Mouse (Mus musculus): Measurements from ENCODE around the gene Kif2c. TPM values are rescaled to one million over a fixed set of nuclear protein-coding genes. Genes with fewer than 3 reads are reported as not detected.

The Kif2c gene
- total and polyA plus RNA-seq, 3 experiments = 32.6 to 45.1 TPM; not detected in 1

- TF ChIP-seq MYB (IDR thresholded peaks at IDR 0.05; ENCODE audit: low read depth, low read length) (no peak), MAX (IDR thresholded peaks at IDR 0.05; ENCODE audit: low read length) (peak; percentile 70), SMC3 (IDR thresholded peaks at IDR 0.05; ENCODE audit: low read depth, low read length) (no peak), ZKSCAN1 (IDR thresholded peaks at IDR 0.05; ENCODE audit: low read depth, low read length) (no peak), USF1 (IDR thresholded peaks at IDR 0.05; ENCODE audit: low read depth, low read length) (0 out of 2 replicates have a peak, but pooled peaks have one; percentile 0), TBP (IDR thresholded peaks at IDR 0.05; ENCODE audit: low read depth, low read length) (peak; percentile 82), HCFC1 (IDR thresholded peaks at IDR 0.05; ENCODE audit: low read depth, low read length) (no peak), NRF1 (IDR thresholded peaks at IDR 0.05; ENCODE audit: insufficient read depth, low read depth, low read length, poor library complexity, severe bottlenecking) (0 out of 2 replicates have a peak, but pooled peaks have one; percentile 6), ETS1 (IDR thresholded peaks at IDR 0.05; ENCODE audit: low read depth, low read length) (peak; percentile 45; the same call in 1 of the 2 replicates), ZMIZ1 (IDR thresholded peaks at IDR 0.05; ENCODE audit: low read depth, low read length) (peak; percentile 65; the same call in 1 of the 2 replicates), ZC3H11A (IDR thresholded peaks at IDR 0.05; ENCODE audit: low read depth, low read length) (no peak), BHLHE40 (IDR thresholded peaks at IDR 0.05; ENCODE audit: borderline replicate concordance, low read depth, low read length) (no peak), CHD2 (IDR thresholded peaks at IDR 0.05; ENCODE audit: low read length) (no peak), MAFK (IDR thresholded peaks at IDR 0.05; ENCODE audit: borderline replicate concordance, low read depth, low read length) (peak; percentile 84; the same call in 1 of the 2 replicates), POLR2AphosphoS5 (IDR thresholded peaks at IDR 0.05; ENCODE audit: borderline replicate concordance, low read depth, low read length) (no peak), MXI1 (IDR thresholded peaks at IDR 0.05; ENCODE audit: low read depth, low read length) (peak; percentile 67; the same call in 1 of the 2 replicates), RAD21 (IDR thresholded peaks at IDR 0.05; ENCODE audit: low read depth, low read length) (no peak), KAT2A (conservative IDR thresholded peaks at IDR 0.05; ENCODE audit: low read depth, low read length) (no peak), ELF1 (IDR thresholded peaks at IDR 0.05; ENCODE audit: low read depth, low read length) (0 out of 2 replicates have a peak, but pooled peaks have one; percentile 20), MYC (IDR thresholded peaks at IDR 0.05; ENCODE audit: low read depth, low read length) (no peak), NELFE (IDR thresholded peaks at IDR 0.05; ENCODE audit: low read depth, low read length) (peak; percentile 86), EP300 (IDR thresholded peaks at IDR 0.05; ENCODE audit: low read depth in 1 of 2, low read length in 2 of 2) (peak; percentile 21 to 57; a peak in 2 of 4 replicates), POLR2A (IDR thresholded peaks at IDR 0.05; ENCODE audit: control insufficient read depth in 1 of 2, insufficient read depth in 1 of 2, low read depth in 1 of 2, low read length in 2 of 2, poor library complexity in 1 of 2) (peak in 1 of 2 experiments; percentile 89; a peak in 2 of 4 replicates), MEF2A (IDR thresholded peaks at IDR 0.05; ENCODE audit: extremely low read depth, insufficient replicate concordance, low read depth, low read length, poor library complexity, severe bottlenecking) (no peak), JUND (IDR thresholded peaks at IDR 0.05; ENCODE audit: low read depth, low read length) (peak; percentile 58; the same call in 1 of the 2 replicates), POLR2AphosphoS2 (IDR thresholded peaks at IDR 0.05; ENCODE audit: low read length) (peak; percentile 78; the same call in 1 of the 2 replicates), E2F4 (IDR thresholded peaks at IDR 0.05; ENCODE audit: borderline replicate concordance, low read depth, low read length) (no peak), UBTF (IDR thresholded peaks at IDR 0.05; ENCODE audit: borderline replicate concordance, insufficient read depth, low read depth, low read length) (no peak), CTCF (IDR thresholded peaks at IDR 0.05 in 2 of 3, conservative IDR thresholded peaks at IDR 0.05 in 1 of 3; ENCODE audit: control insufficient read depth in 1 of 3, insufficient read depth in 1 of 3, low read depth in 2 of 3, low read length in 3 of 3, poor library complexity in 1 of 3, severe bottlenecking in 1 of 3) (no peak), GABPA (IDR thresholded peaks at IDR 0.05; ENCODE audit: low read depth, low read length) (peak; percentile 89), RCOR1 (IDR thresholded peaks at IDR 0.05; ENCODE audit: low read depth, low read length) (no peak), TCF12 (IDR thresholded peaks at IDR 0.05; ENCODE audit: low read depth, low read length) (peak; percentile 45; the same call in 1 of the 2 replicates)
- peak; percentile 79 for DNase-seq (ENCODE audit: low read depth, low spot score)
- H3K9me3 ChIP-seq (replicated peaks; ENCODE audit: insufficient read depth, low read length) = no peaks in the 10 kb centered on the region
- peaks cover 0 to 4% of the 10 kb centered on the region in 2 experiments; a peak in 2 of 4 replicates for H3K36me3 ChIP-seq (ENCODE audit: control insufficient read depth in 1 of 2, insufficient read depth in 2 of 2, low read length in 2 of 2)
- peak overlapping the region; percentile 81 for H3K27ac ChIP-seq (ENCODE audit: control insufficient read depth, low read depth, low read length)
- H3K4me3 ChIP-seq (ENCODE audit: control insufficient read depth in 1 of 2, insufficient read depth in 1 of 2, low read depth in 2 of 2, low read length in 2 of 2) = peak overlapping the region; percentile 51 to 64
- peaks cover 9% of the 10 kb centered on the region for H3K79me2 ChIP-seq (ENCODE audit: control insufficient read depth, insufficient read depth, low read length, poor library complexity)
- H3K9ac ChIP-seq (ENCODE audit: control insufficient read depth, low read depth, low read length, poor library complexity, severe bottlenecking) = peak overlapping the region; percentile 72
- H3K27me3 ChIP-seq (ENCODE audit: control insufficient read depth in 1 of 2, insufficient read depth in 2 of 2, low read length in 2 of 2) = no peaks in the 10 kb centered on the region
- H3K4me1 ChIP-seq (ENCODE audit: control insufficient read depth in 1 of 2, insufficient read depth in 2 of 2, low read length in 2 of 2) = peaks cover 7 to 27% of the 10 kb centered on the region in 2 experiments
Observed at GRCm38 (mm10) chr4:117136034-117136433, 46.4 kb downstream of the Kif2c start.
